Comparison of ENCODE assay signal across 11 mouse cellular contexts in genomic region chr10:76623734-76624133, GRCm38 (mm10). TPM values are rescaled to one million over a fixed set of nuclear protein-coding genes. Genes with fewer than 3 reads are reported as not detected.
DNase-seq lines count a peak whose midpoint lies in the region; ATAC-seq lines count a peak whose summit lies in the region.
"Had no signal": no experiment of that assay in that cellular context is flagged by ENCODE, and none has a peak within 500 bp of the region (broad histone marks: within the 10 kb centered on the region; RNA-seq: fewer than 3 reads in every experiment).

No protein-coding gene starts in this region.

- H3K9me3 ChIP-seq in heart, embryonic 15.5 days (replicated peaks): no peaks in the 10 kb centered on the region
- H3K9me3 ChIP-seq in embryonic facial prominence, embryonic 13.5 days: no peaks in the 10 kb centered on the region
- no peaks in the 10 kb centered on the region for H3K9me3 ChIP-seq in hindbrain, embryonic 15.5 days
- H3K9me3 ChIP-seq in midbrain, embryonic 15.5 days: no peaks in the 10 kb centered on the region

- no peak for ATAC-seq in heart, embryonic 15.5 days (replicated peaks; ENCODE audit: insufficient number of reproducible peaks, insufficient read depth, low FRiP score, low read depth)
- ATAC-seq in embryonic facial prominence, embryonic 13.5 days (ENCODE audit: insufficient number of reproducible peaks, insufficient read depth, low FRiP score, low TSS enrichment, low read depth): no peak
- ATAC-seq in hindbrain, embryonic 15.5 days (ENCODE audit: low FRiP score, low read depth): 0 out of 2 replicates have a peak, but pooled peaks have one; percentile 23
- no peak for ATAC-seq in midbrain, embryonic 15.5 days (replicated peaks)

- H3K4me1 ChIP-seq in heart, embryonic 15.5 days (replicated peaks): peaks cover 14% of the 10 kb centered on the region
- peaks cover 32% of the 10 kb centered on the region for H3K4me1 ChIP-seq in embryonic facial prominence, embryonic 13.5 days
- H3K4me1 ChIP-seq in hindbrain, embryonic 15.5 days (replicated peaks): peaks cover 4% of the 10 kb centered on the region
- 0 out of 2 replicates have a peak, but pooled peaks cover 4% of the 10 kb centered on the region for H3K4me1 ChIP-seq in midbrain, embryonic 15.5 days

- 18% methylated on average over 7 of the region's 7 CpGs for WGBS in heart, embryonic 15.5 days
- 15% methylated on average over 7 of the region's 7 CpGs for WGBS in embryonic facial prominence, embryonic 13.5 days
- 31% methylated on average over 6 of the region's 7 CpGs for WGBS in hindbrain, embryonic 15.5 days
- 21% methylated on average over 7 of the region's 7 CpGs for WGBS in midbrain, embryonic 15.5 days

- 0 out of 2 replicates have a peak overlapping the region, but pooled peaks have one; percentile 75 for H3K9ac ChIP-seq in heart, embryonic 15.5 days
- H3K9ac ChIP-seq in embryonic facial prominence, embryonic 13.5 days: no peak overlapping the region; the same call in 1 of the 2 replicates
- no peak overlapping the region for H3K9ac ChIP-seq in hindbrain, embryonic 15.5 days
- no peak overlapping the region for H3K9ac ChIP-seq in midbrain, embryonic 15.5 days
- H3K9ac ChIP-seq: liver, embryonic 14.5 days had no signal

- peak overlapping the region; percentile 73 for H3K4me2 ChIP-seq in heart, embryonic 15.5 days
- H3K4me2 ChIP-seq in embryonic facial prominence, embryonic 13.5 days: peak overlapping the region; percentile 74
- H3K4me2 ChIP-seq in hindbrain, embryonic 15.5 days: peak overlapping the region; percentile 61
- H3K4me2 ChIP-seq in midbrain, embryonic 15.5 days: peak overlapping the region; percentile 58

- H3K27me3 ChIP-seq in heart, embryonic 15.5 days: no peaks in the 10 kb centered on the region
- no peaks in the 10 kb centered on the region for H3K27me3 ChIP-seq in embryonic facial prominence, embryonic 13.5 days
- H3K27me3 ChIP-seq in hindbrain, embryonic 15.5 days: no peaks in the 10 kb centered on the region
- no peaks in the 10 kb centered on the region for H3K27me3 ChIP-seq in midbrain, embryonic 15.5 days (replicated peaks)

- peak overlapping the region; percentile 65 for H3K4me3 ChIP-seq in heart, embryonic 15.5 days
- H3K4me3 ChIP-seq in embryonic facial prominence, embryonic 13.5 days: peak overlapping the region; percentile 64
- no peak overlapping the region; the same call in 1 of the 2 replicates for H3K4me3 ChIP-seq in hindbrain, embryonic 15.5 days
- H3K4me3 ChIP-seq in midbrain, embryonic 15.5 days: 0 out of 2 replicates have a peak overlapping the region, but pooled peaks have one; percentile 27

- H3K27ac ChIP-seq in heart, embryonic 15.5 days: peak overlapping the region; percentile 54
- H3K27ac ChIP-seq in embryonic facial prominence, embryonic 13.5 days: peak overlapping the region; percentile 78
- H3K27ac ChIP-seq in hindbrain, embryonic 15.5 days (replicated peaks): no peak overlapping the region
- H3K27ac ChIP-seq in midbrain, embryonic 15.5 days: no peak overlapping the region
- H3K27ac ChIP-seq: liver, embryonic 14.5 days had no signal

- no peaks in the 10 kb centered on the region for H3K36me3 ChIP-seq in heart, embryonic 15.5 days
- H3K36me3 ChIP-seq in embryonic facial prominence, embryonic 13.5 days: no peaks in the 10 kb centered on the region
- H3K36me3 ChIP-seq in hindbrain, embryonic 15.5 days: no peaks in the 10 kb centered on the region
- no peaks in the 10 kb centered on the region for H3K36me3 ChIP-seq in midbrain, embryonic 15.5 days (replicated peaks)

- intact Hi-C loops in gastrocnemius, postnatal 36 days (cut with DNase I): loop anchor here (2.0 to 5.0 kb wide), 3 partner anchors 39 to 156 kb away; partner anchors contain the start of genes Mcm3ap and Ybey

- no peak for DNase-seq in heart, adult 9 months (ENCODE audit: low spot score in 2 of 2)
- DNase-seq in c-Kit-positive CD71-positive TER-119-positive erythroid progenitor cells, embryonic 14.5 days (ENCODE audit: low spot score): no peak
- no peak for DNase-seq in gastrocnemius, postnatal 36 days
- DNase-seq in right cerebral cortex, adult 2 months (ENCODE audit: low spot score in 2 of 2): no peak

RNA-seq across cellular contexts. Expression of gene Col6a2, which starts 0.3 kb away (rescaled TPM):
- polyA plus RNA-seq in heart, embryonic 15.5 days (2015; fragmentation: Nextera tagmentation; extraction: Ambion mirVana): 90.2 and 125 TPM in 2 replicates
- 173 and 181 TPM in 2 replicates for polyA plus RNA-seq in embryonic facial prominence, embryonic 13.5 days (2015; fragmentation: Nextera tagmentation; extraction: Ambion mirVana)
- polyA plus RNA-seq in hindbrain, embryonic 15.5 days (2015; fragmentation: Nextera tagmentation; extraction: Ambion mirVana): 21.6 and 26.9 TPM in 2 replicates
- 17.0 and 19.1 TPM in 2 replicates for polyA plus RNA-seq in midbrain, embryonic 15.5 days (2015; fragmentation: Nextera tagmentation; extraction: Ambion mirVana)
- 10 to 100 TPM; 69.4 to 92.0 TPM for total RNA-seq in gastrocnemius, postnatal 36 days (2021)
- total RNA-seq: hematopoietic stem cell, adult 5-6 weeks had no signal

RNA-seq across cellular contexts. Expression of gene Ftcd, which starts 48.3 kb away (rescaled TPM):
- polyA plus RNA-seq in heart, embryonic 15.5 days (2015; fragmentation: Nextera tagmentation; extraction: Ambion mirVana): 3.3 and 3.5 TPM in 2 replicates
- 0.73 TPM in 1 of 2 replicates, not detected in the other for polyA plus RNA-seq in embryonic facial prominence, embryonic 13.5 days (2015; fragmentation: Nextera tagmentation; extraction: Ambion mirVana)
- polyA plus RNA-seq in hindbrain, embryonic 15.5 days (2015; fragmentation: Nextera tagmentation; extraction: Ambion mirVana): not detected in 2 replicates
- polyA plus RNA-seq in midbrain, embryonic 15.5 days (2015; fragmentation: Nextera tagmentation; extraction: Ambion mirVana): 0.08 TPM in 1 of 2 replicates, not detected in the other
- total RNA-seq in gastrocnemius, postnatal 36 days (2021): not detected
- total RNA-seq: common myeloid progenitor, adult 5-6 weeks; hematopoietic stem cell, adult 5-6 weeks had no signal

Comparison
In these comparisons a context has a peak if more than half of its experiments do, and no peak if none do; other contexts are left out.
1. H3K27ac ChIP-seq: peak in heart, embryonic 15.5 days (single experiment) and embryonic facial prominence, embryonic 13.5 days (single experiment); none in hindbrain, embryonic 15.5 days (single experiment) and midbrain, embryonic 15.5 days (single experiment).
2. Peak in every context shown above with its lines, with median percentiles within 50 percentile points of each other: H3K4me2 ChIP-seq.